Mouse (Mus musculus) CH12.LX (cell line): ENCODE measurements at regions not wholly inside any gene's neighbourhood (a gene's known extent, or its start where the extent isn't known, plus 50 kb on each side); places are given as distances from the start of the nearest gene placed in this dataset.

ENCODE experiments used
- DNase-seq: peaks from one replicate; pipeline ENCODE4 v3.0.0-alpha.2; 2013; ENCODE audit errors: extremely low read depth
- H3K27ac ChIP-seq: 2 replicates; pipeline ENCODE4 v1.5.1; 2012; ENCODE audit warnings: low read depth, mild to moderate bottlenecking, control low read depth, moderate library complexity; ENCODE audit not compliant: insufficient read depth
- H3K27me3 ChIP-seq: replicated peaks from 2 replicates; pipeline ENCODE3; 2012; ENCODE audit warnings: inconsistent platforms
- H3K36me3 ChIP-seq, 2 experiments: replicated peaks in 1 of 2; 2 replicates each; pipeline versions ENCODE3 to v1.6.1; 2012; ENCODE audit warnings: inconsistent platforms in 1 of 2, low read length in 1 of 2, mild to moderate bottlenecking in 1 of 2, mixed read lengths in 1 of 2, moderate library complexity in 1 of 2; ENCODE audit not compliant: control insufficient read depth in 1 of 2, insufficient read depth in 1 of 2
- H3K4me1 ChIP-seq, 2 experiments: 2 replicates each; pipeline ENCODE4 v1.6.1; 2012; ENCODE audit warnings: inconsistent platforms in 1 of 2, moderate library complexity in 1 of 2; ENCODE audit not compliant: insufficient read depth in 2 of 2, control insufficient read depth in 1 of 2
- H3K4me2 ChIP-seq: 2 replicates; pipeline ENCODE4 v1.6.1; 2012; ENCODE audit warnings: low read depth, mild to moderate bottlenecking, control low read depth; ENCODE audit not compliant: poor library complexity, insufficient read depth, severe bottlenecking
- H3K4me3 ChIP-seq, 3 experiments: fragments of 150-350 bp in 1 of 3; sonication (generic) in 1 of 3; replicated peaks in 1 of 3; 2 replicates each; pipeline versions ENCODE3 to v1.5.1; 2011 to 2012; ENCODE audit warnings: low read depth in 2 of 3, low read length in 2 of 3, mild to moderate bottlenecking in 2 of 3, moderate library complexity in 2 of 3, control low read depth in 1 of 3, improper control_type of control experiment in 1 of 3, inconsistent platforms in 1 of 3, mixed read lengths in 1 of 3; ENCODE audit not compliant: poor library complexity in 1 of 3
- H3K79me2 ChIP-seq: replicated peaks from 2 replicates; pipeline ENCODE4 v1.6.1; 2012; ENCODE audit warnings: mild to moderate bottlenecking, moderate library complexity; ENCODE audit not compliant: control insufficient read depth, poor library complexity, insufficient read depth, severe bottlenecking; ENCODE audit errors: extremely low read depth
- H3K9ac ChIP-seq: 2 replicates; pipeline ENCODE4 v1.6.1; 2012; ENCODE audit warnings: low read depth, mild to moderate bottlenecking, control low read depth, moderate library complexity; ENCODE audit not compliant: insufficient read depth
- H3K9me3 ChIP-seq: replicated peaks from 2 replicates; pipeline ENCODE3; 2012; ENCODE audit warnings: low read length, inconsistent platforms, mixed read lengths
- CHD1 ChIP-seq: IDR thresholded peaks from 2 replicates; pipeline ENCODE4 v1.6.1; 2012; ENCODE audit warnings: low read depth, low read length, improper control_type of control experiment, inconsistent platforms
- CTCF ChIP-seq, 2 experiments: IDR thresholded peaks in 1 of 2; conservative IDR thresholded peaks in 1 of 2; 2 replicates each; pipeline ENCODE4 v1.5.1; 2011 to 2012; ENCODE audit warnings: low read depth in 2 of 2, low read length in 2 of 2, improper control_type of control experiment in 1 of 2, inconsistent platforms in 1 of 2, mild to moderate bottlenecking in 1 of 2, moderate library complexity in 1 of 2
- ELF1 ChIP-seq: IDR thresholded peaks from 2 replicates; pipeline ENCODE4 v1.6.1; 2014; ENCODE audit warnings: low read depth, mild to moderate bottlenecking, inconsistent platforms, low read length, improper control_type of control experiment
- EP300 ChIP-seq: IDR thresholded peaks from 2 replicates; pipeline ENCODE4 v1.6.1; 2011; ENCODE audit warnings: low read length, improper control_type of control experiment
- ETS1 ChIP-seq: conservative IDR thresholded peaks from 2 replicates; pipeline ENCODE4 v1.6.1; 2012; ENCODE audit warnings: low read depth, mild to moderate bottlenecking, inconsistent platforms, low read length, improper control_type of control experiment, moderate library complexity
- HCFC1 ChIP-seq: IDR thresholded peaks from 2 replicates; pipeline ENCODE4 v1.6.1; 2012; ENCODE audit warnings: low read depth, mild to moderate bottlenecking, inconsistent platforms, low read length, improper control_type of control experiment
- IRF4 ChIP-seq: IDR thresholded peaks from 2 replicates; pipeline ENCODE4 v1.6.1; 2014; ENCODE audit warnings: low read depth, mild to moderate bottlenecking, inconsistent platforms, low read length, improper control_type of control experiment
- JUND ChIP-seq: conservative IDR thresholded peaks from 2 replicates; pipeline ENCODE4 v1.6.1; 2011; ENCODE audit warnings: low read depth, low read length, improper control_type of control experiment
- KAT2A ChIP-seq: IDR thresholded peaks from 2 replicates; pipeline ENCODE4 v1.6.1; 2012; ENCODE audit warnings: low read length, improper control_type of control experiment, inconsistent platforms; ENCODE audit not compliant: insufficient replicate concordance
- MAFK ChIP-seq: IDR thresholded peaks from 2 replicates; pipeline ENCODE4 v1.6.1; 2011; ENCODE audit warnings: low read length, improper control_type of control experiment; ENCODE audit not compliant: insufficient replicate concordance
- MEF2A ChIP-seq: IDR thresholded peaks from 2 replicates; pipeline ENCODE4 v1.6.1; 2014; ENCODE audit warnings: low read depth, mild to moderate bottlenecking, inconsistent platforms, low read length, improper control_type of control experiment, borderline replicate concordance
- MXI1 ChIP-seq: IDR thresholded peaks from 2 replicates; pipeline ENCODE4 v1.6.1; 2011; ENCODE audit warnings: mild to moderate bottlenecking, low read depth, low read length, improper control_type of control experiment
- NRF1 ChIP-seq: IDR thresholded peaks from 2 replicates; pipeline ENCODE4 v1.6.1; 2014; ENCODE audit warnings: low read depth, mild to moderate bottlenecking, inconsistent platforms, low read length, improper control_type of control experiment, moderate library complexity
- POLR2AphosphoS2 ChIP-seq: IDR thresholded peaks from 2 replicates; pipeline ENCODE4 v1.6.1; 2011; ENCODE audit warnings: low read depth, low read length, improper control_type of control experiment
- RCOR1 ChIP-seq: conservative IDR thresholded peaks from 2 replicates; pipeline ENCODE4 v1.6.1; 2012; ENCODE audit warnings: low read depth, mild to moderate bottlenecking, inconsistent platforms, low read length, improper control_type of control experiment
- SMC3 ChIP-seq: IDR thresholded peaks from 2 replicates; pipeline ENCODE4 v1.6.1; 2011; ENCODE audit warnings: low read depth, low read length, improper control_type of control experiment
- TBP ChIP-seq: conservative IDR thresholded peaks from 2 replicates; pipeline ENCODE4 v1.6.1; 2011; ENCODE audit warnings: low read depth, low read length, improper control_type of control experiment
- TCF12 ChIP-seq: IDR thresholded peaks from 2 replicates; pipeline ENCODE4 v1.6.1; 2014; ENCODE audit warnings: low read depth, mild to moderate bottlenecking, inconsistent platforms, low read length, improper control_type of control experiment
- UBTF ChIP-seq: IDR thresholded peaks from 2 replicates; pipeline ENCODE4 v1.6.1; 2012; ENCODE audit warnings: low read depth, mild to moderate bottlenecking, inconsistent platforms, low read length, improper control_type of control experiment, moderate library complexity
- USF2 ChIP-seq: conservative IDR thresholded peaks from 2 replicates; pipeline ENCODE4 v1.6.1; 2011; ENCODE audit warnings: low read depth, low read length, improper control_type of control experiment
- ZC3H11A ChIP-seq: IDR thresholded peaks from 2 replicates; pipeline ENCODE4 v1.6.1; 2012; ENCODE audit warnings: low read depth, mild to moderate bottlenecking, inconsistent platforms, low read length, improper control_type of control experiment
- ZKSCAN1 ChIP-seq: IDR thresholded peaks from 2 replicates; pipeline ENCODE4 v1.6.1; 2012; ENCODE audit warnings: low read depth, inconsistent platforms, low read length, improper control_type of control experiment, borderline replicate concordance
- ZNF384 ChIP-seq: IDR thresholded peaks from 2 replicates; pipeline ENCODE4 v1.6.1; 2012; ENCODE audit warnings: low read depth, low read length, improper control_type of control experiment, inconsistent platforms
- dilution Hi-C: fragments of 300-500 bp; cut with MboI; formaldehyde crosslinking; loops from 2 replicates; pipeline ENCODE4 v1.14.3; 2020; ENCODE audit warnings: low sequenced_read_pairs; ENCODE audit not compliant: extremely low pct_unique_long_range_greater_than_20kb, extremely low pct_ligation_motif_present
- in situ Hi-C: fragments of 300-500 bp; cut with MboI; formaldehyde crosslinking; loops from 3 replicates; pipeline ENCODE4 v1.14.3; 2019; ENCODE audit warnings: low sequenced_read_pairs, low pct_ligation_motif_present, low pct_unique_long_range_greater_than_20kb, mixed read lengths

GRCm38 (mm10) chr4:102663617-102664016 lies 77.5 kb upstream of the Sgip1 start (continued):
- TF ChIP-seq CHD1 = peak; percentile 99
- TF ChIP-seq ETS1 = peak; percentile 69
- no peak for TF ChIP-seq UBTF
- TF ChIP-seq MAFK = no peak
- TF ChIP-seq USF2 = no peak
- TF ChIP-seq ZC3H11A = no peak
- TF ChIP-seq CTCF (conservative IDR thresholded peaks at IDR 0.05 in 1 of 2, IDR thresholded peaks at IDR 0.05 in 1 of 2; ENCODE audit: low read depth in 2 of 2, low read length in 2 of 2) = no peak
- no peak for TF ChIP-seq KAT2A
- TF ChIP-seq SMC3 = no peak
- TF ChIP-seq ELF1 = peak; percentile 40; the same call in 1 of the 2 replicates
- no peak for TF ChIP-seq MXI1
- TF ChIP-seq EP300 = peak; percentile 90
- TF ChIP-seq ZKSCAN1 = no peak
- TF ChIP-seq RCOR1 = no peak; the same call in 1 of the 2 replicates
- TF ChIP-seq JUND = peak; percentile 81
- no peak for TF ChIP-seq ZNF384
- no peak for TF ChIP-seq NRF1
- TF ChIP-seq POLR2AphosphoS2 = no peak
- no peak for TF ChIP-seq TBP
- no peak for TF ChIP-seq HCFC1

DNA sequence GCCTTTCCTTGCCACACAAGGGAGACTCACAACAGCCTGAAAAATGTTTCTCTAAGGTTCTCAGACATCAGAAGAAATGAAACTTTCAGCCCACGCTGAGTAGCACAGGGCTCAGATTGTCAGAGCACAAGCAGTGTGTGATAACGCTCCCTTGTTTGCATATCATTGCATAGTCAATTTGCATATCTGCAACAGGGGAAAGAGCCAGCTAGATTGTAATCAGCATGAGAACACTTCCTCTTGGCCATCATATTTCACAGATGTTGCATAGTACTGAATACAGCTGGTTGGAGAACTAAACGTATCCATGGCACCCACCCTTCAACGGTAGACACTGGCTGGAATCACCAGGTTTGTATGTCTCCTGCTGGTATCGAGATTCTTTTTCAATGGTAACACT lies 58.9 kb upstream of the Sgip1 start:
- DNase-seq = peak; percentile 67
- in situ Hi-C loops (no loop called here), dilution Hi-C loops (no loop called here)
- no peak overlapping the region for H3K4me3 ChIP-seq
- H3K9ac ChIP-seq = peak overlapping the region; percentile 53; the same call in 1 of the 2 replicates
- H3K9me3 ChIP-seq = peaks cover 2% of the 10 kb centered on the region
- no peaks in the 10 kb centered on the region for H3K27me3 ChIP-seq
- peak overlapping the region; percentile 71; the same call in 1 of the 2 replicates for H3K4me2 ChIP-seq
- peaks cover 5 to 10% of the 10 kb centered on the region in 2 experiments; a peak in 3 of 4 replicates for H3K4me1 ChIP-seq
- no peaks in the 10 kb centered on the region for H3K36me3 ChIP-seq
- no peak overlapping the region; the same call in 1 of the 2 replicates for H3K27ac ChIP-seq
- no peaks in the 10 kb centered on the region for H3K79me2 ChIP-seq
- TF ChIP-seq MEF2A = peak; percentile 29; the same call in 1 of the 2 replicates
- TF ChIP-seq TBP = 0 out of 2 replicates have a peak, but pooled peaks have one; percentile 14
- 0 out of 2 replicates have a peak, but pooled peaks have one; percentile 11 for TF ChIP-seq ELF1
- TF ChIP-seq TCF12 = peak; percentile 18; the same call in 1 of the 2 replicates
- TF ChIP-seq IRF4 = no peak
- 0 out of 2 replicates have a peak, but pooled peaks have one; percentile 21 for TF ChIP-seq ETS1
- no peak for TF ChIP-seq ZKSCAN1
